Mouse (Mus musculus) kidney, adult 2 months (tissue): ENCODE measurements around the gene Prim2.

Experiments used
- CTCF ChIP-seq: fragments of 200-500 bp; conservative IDR thresholded peaks from 2 replicates; pipeline ENCODE4 v1.5.1; 2011; ENCODE audit warnings: low read depth, mild to moderate bottlenecking, control low read depth, low read length, moderate library complexity, mixed read lengths; ENCODE audit not compliant: insufficient read depth, insufficient read length
- POLR2A ChIP-seq: fragments of 200-500 bp; IDR thresholded peaks from one replicate; pipeline ENCODE4 v1.6.1; 2011; ENCODE audit warnings: low read depth, low read length, control low read depth

DNA sequence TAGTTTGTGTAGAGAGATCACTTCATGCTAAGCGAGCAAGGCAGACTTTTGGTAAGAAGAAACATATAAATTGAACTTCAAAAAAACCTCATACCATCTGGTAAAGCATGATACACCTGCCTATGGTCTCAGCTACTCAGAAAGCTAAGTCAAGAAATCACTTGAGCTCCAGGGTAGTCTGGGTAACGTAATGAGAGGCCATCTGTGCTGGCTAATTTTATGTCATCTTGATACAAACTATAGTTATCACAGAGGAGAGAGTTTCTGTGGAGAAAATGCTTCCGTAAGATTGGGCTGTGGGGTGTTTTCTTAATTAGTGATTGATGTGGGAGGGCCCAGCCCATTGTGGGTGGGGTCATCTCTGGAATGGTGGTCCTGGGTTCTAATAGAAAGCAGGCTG is 24.3 kb upstream of the Prim2 start:
- no peak for TF ChIP-seq POLR2A
- no peak for TF ChIP-seq CTCF
